Mouse (Mus musculus) cerebellum, adult 2 months (tissue): ENCODE results near the gene Olfr984.

Source experiments
- CTCF ChIP-seq: fragments of 200-500 bp; IDR thresholded peaks from 2 replicates; pipeline ENCODE4 v1.5.1; 2011; ENCODE audit warnings: low read depth, mild to moderate bottlenecking, control low read depth, low read length, moderate library complexity, borderline replicate concordance; ENCODE audit not compliant: insufficient read depth
- POLR2A ChIP-seq: fragments of 200-500 bp; IDR thresholded peaks from 2 replicates; pipeline ENCODE4 v1.6.1; 2011; ENCODE audit warnings: low read length, control low read depth, borderline replicate concordance; ENCODE audit not compliant: insufficient read depth

- no peak for TF ChIP-seq CTCF
- TF ChIP-seq POLR2A: no peak
Observed at GRCm38 (mm10) chr9:40155118-40155644, 41.2 kb upstream of the Olfr984 start.
